Mouse (Mus musculus): ENCODE data around the gene Tbl3.
"Not testable (repeated sequence)": the region's sequence is repeated elsewhere in the genome, so short reads cannot be mapped to it uniquely, and the experiment has no call there.

Tbl3 gene

GRCm38 (mm10) chr17:24727618-24728017, 20.2 kb upstream of the Tbl3 start, which contains the start of gene Rpl3l:
Gene Rpl3l, plus strand, starts transcription at chr17:24727820.
- no peak for DNase-seq (ENCODE audit: low read depth)

GRCm38 (mm10) chr17:24725637-24726390, 18.4 kb upstream of the Tbl3 start:
- DNase-seq (ENCODE audit: low read depth): peak; percentile 51

GRCm38 (mm10) chr17:24724184-24724583, 16.7 kb upstream of the Tbl3 start, which contains the start of gene Ndufb10:
Gene Ndufb10, minus strand, starts transcription at chr17:24724478.
- DNase-seq (ENCODE audit: low read depth): peak; percentile 93

GRCm38 (mm10) chr17:24723881-24724180, 16.4 kb upstream of the Tbl3 start:
- peak; percentile 57 for DNase-seq (ENCODE audit: low read depth)

GRCm38 (mm10) chr17:24723122-24723880, 15.8 kb upstream of the Tbl3 start:
- DNase-seq (ENCODE audit: low read depth): peak; percentile 56

GRCm38 (mm10) chr17:24722220-24722924, 14.9 kb upstream of the Tbl3 start:
- peak; percentile 57 for DNase-seq (ENCODE audit: low read depth)

GRCm38 (mm10) chr17:24721383-24721955, 14.0 kb upstream of the Tbl3 start:
- not testable (repeated sequence) for DNase-seq (ENCODE audit: low read depth)

GRCm38 (mm10) chr17:24720616-24721015, 13.2 kb upstream of the Tbl3 start:
- DNase-seq (ENCODE audit: low read depth): not testable (repeated sequence)

GRCm38 (mm10) chr17:24719494-24720222, 12.2 kb upstream of the Tbl3 start:
- peak; percentile 99 for DNase-seq (ENCODE audit: low read depth)

GRCm38 (mm10) chr17:24718938-24719337, 11.5 kb upstream of the Tbl3 start:
- DNase-seq (ENCODE audit: low read depth): peak; percentile 39

- DNase-seq (ENCODE audit: low read depth): no peak
Observed at GRCm38 (mm10) chr17:24717943-24718342, 10.5 kb upstream of the Tbl3 start, which contains the start of the genes Rnf151 and Rps2. Gene Rnf151, minus strand, starts transcription at chr17:24718063. Gene Rps2, plus strand, starts transcription at chr17:24718116.

- DNase-seq (ENCODE audit: low read depth): no peak
Observed at GRCm38 (mm10) chr17:24716166-24716682, 8.8 kb upstream of the Tbl3 start.

- DNase-seq (ENCODE audit: low read depth): no peak
Observed at GRCm38 (mm10) chr17:24715556-24715955, 8.1 kb upstream of the Tbl3 start.

- DNase-seq (ENCODE audit: low read depth): peak; percentile 87
Observed at GRCm38 (mm10) chr17:24708646-24709045, 1.2 kb upstream of the Tbl3 start.

- peak; percentile 59 for DNase-seq (ENCODE audit: low read depth)
Observed at GRCm38 (mm10) chr17:24707801-24708425, 453 bp upstream of the Tbl3 start.

- DNase-seq (ENCODE audit: low read depth): no peak
Observed at GRCm38 (mm10) chr17:24705821-24706220, 1.6 kb downstream of the Tbl3 start.

GRCm38 (mm10) chr17:24701251-24701650, 6.2 kb downstream of the Tbl3 start:
- DNase-seq (ENCODE audit: low read depth): no peak

- DNase-seq (ENCODE audit: low read depth): no peak
Observed at GRCm38 (mm10) chr17:24699473-24699872, 8.0 kb downstream of the Tbl3 start.

GRCm38 (mm10) chr17:24698715-24699114, 8.7 kb downstream of the Tbl3 start:
- no peak for DNase-seq (ENCODE audit: low read depth)

- DNase-seq (ENCODE audit: low read depth): no peak
Observed at GRCm38 (mm10) chr17:24697985-24698384, 9.5 kb downstream of the Tbl3 start.
